Mouse (Mus musculus) MEL (cell line): ENCODE results near the gene Dnaic1.

ENCODE experiments used
- BHLHE40 ChIP-seq: IDR thresholded peaks from 2 replicates; pipeline ENCODE4 v1.6.1; 2012; ENCODE audit warnings: low read depth, mild to moderate bottlenecking, inconsistent platforms, low read length, improper control_type of control experiment, borderline replicate concordance
- HCFC1 ChIP-seq: IDR thresholded peaks from 2 replicates; pipeline ENCODE4 v1.6.1; 2012; ENCODE audit warnings: low read depth, mild to moderate bottlenecking, inconsistent platforms, low read length, improper control_type of control experiment, moderate library complexity
- MYC ChIP-seq: IDR thresholded peaks from 2 replicates; pipeline ENCODE4 v1.6.1; 2011; ENCODE audit warnings: low read depth, mild to moderate bottlenecking, low read length, improper control_type of control experiment, moderate library complexity

GRCm38 (mm10) chr4:41633001-41633400, 63.4 kb downstream of the Dnaic1 start:
- TF ChIP-seq BHLHE40 (no peak), MYC (no peak), HCFC1 (no peak)
